Mouse (Mus musculus): ENCODE data around the gene Misp. TPM values are rescaled to one million over a fixed set of nuclear protein-coding genes. Genes with fewer than 3 reads are reported as not detected.

The Misp gene
- polyA plus RNA-seq (2014; fragmentation: Nextera tagmentation; extraction: Ambion mirVana): 2.3 and 3.9 TPM in 2 replicates

DNA sequence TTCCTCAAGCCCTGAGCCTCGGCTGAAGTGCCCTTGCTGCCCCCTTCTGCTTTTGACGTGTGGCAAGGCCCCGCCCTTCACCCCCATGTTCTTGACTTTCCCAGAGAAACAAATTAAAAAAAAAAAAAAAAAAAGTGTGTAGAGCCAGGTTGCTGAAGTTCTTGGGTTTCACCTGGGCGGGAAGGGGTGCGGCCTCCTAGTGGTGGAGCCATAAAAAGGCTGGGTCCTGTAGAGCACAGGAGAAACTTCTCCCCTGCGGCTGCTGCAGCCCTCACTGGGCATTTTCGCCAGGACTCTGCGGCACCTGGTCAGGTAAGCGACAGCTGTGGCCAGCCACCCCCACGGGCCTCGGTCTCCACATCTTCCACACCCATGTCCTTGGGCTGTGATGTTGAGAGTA lies at the start of gene Misp:
Gene Misp, plus strand, starts transcription at position 208 of the 400 bp plus-strand sequence.
- no peak within 1 kb of the TSS for H3K4me2 ChIP-seq (ENCODE audit: low read depth, low read length)
- ATAC-seq (ENCODE audit: low read depth): no peak
- H3K4me1 ChIP-seq (ENCODE audit: control insufficient read depth, insufficient read depth, low read length): peaks cover 10% of the 10 kb centered on the region
- DNase-seq (ENCODE audit: low spot score): no peak
- H3K27ac ChIP-seq (replicated peaks; ENCODE audit: low read depth, low read length): peak within 1 kb of the TSS; percentile 65; the same call in 1 of the 2 replicates
- no peak within 1 kb of the TSS for H3K9ac ChIP-seq (ENCODE audit: low read depth, low read length)
- H3K9me3 ChIP-seq (ENCODE audit: control insufficient read depth, low read length): no peaks in the 10 kb centered on the region
- H3K27me3 ChIP-seq (replicated peaks; ENCODE audit: control insufficient read depth, insufficient read depth, low read length): no peaks in the 10 kb centered on the region
- peaks cover 34% of the 10 kb centered on the region for H3K36me3 ChIP-seq (ENCODE audit: control insufficient read depth, insufficient read depth, low read length)
- H3K4me3 ChIP-seq (ENCODE audit: low read depth, low read length): no peak within 1 kb of the TSS
- WGBS: 76% methylated on average over 11 of the region's 11 CpGs

DNA sequence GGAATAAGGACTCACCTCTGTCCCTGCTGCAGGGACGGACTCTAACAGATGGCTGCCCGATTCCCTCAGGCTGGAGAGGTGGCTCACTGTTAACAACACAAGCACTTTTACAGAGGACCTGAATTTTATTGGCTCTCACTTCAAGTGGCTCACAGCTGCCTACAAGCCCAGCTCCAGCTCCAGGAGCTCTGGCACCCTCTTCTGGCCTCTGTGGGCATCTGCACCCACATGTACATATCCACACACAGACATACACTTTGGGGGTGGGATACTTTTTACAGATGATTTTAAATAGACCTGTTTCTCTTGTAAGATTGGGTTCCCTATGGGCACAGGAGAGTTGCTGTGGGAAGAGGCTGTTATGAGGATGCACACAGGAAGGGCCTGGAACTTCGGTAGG lies 48.5 kb upstream of the Misp start:
- no peak overlapping the region for H3K9ac ChIP-seq (ENCODE audit: low read depth, low read length)
- H3K4me2 ChIP-seq (ENCODE audit: low read depth, low read length): no peak overlapping the region
- no peak for ATAC-seq (ENCODE audit: low read depth)
- H3K9me3 ChIP-seq (ENCODE audit: control insufficient read depth, low read length): peaks cover 7% of the 10 kb centered on the region
- H3K36me3 ChIP-seq (ENCODE audit: control insufficient read depth, insufficient read depth, low read length): no peaks in the 10 kb centered on the region
- no peak overlapping the region for H3K4me3 ChIP-seq (ENCODE audit: low read depth, low read length)
- no peak overlapping the region for H3K27ac ChIP-seq (replicated peaks; ENCODE audit: low read depth, low read length)
- no peaks in the 10 kb centered on the region for H3K27me3 ChIP-seq (replicated peaks; ENCODE audit: control insufficient read depth, insufficient read depth, low read length)
- H3K4me1 ChIP-seq (ENCODE audit: control insufficient read depth, insufficient read depth, low read length): peaks cover 10% of the 10 kb centered on the region
- DNase-seq (ENCODE audit: low spot score): no peak
- WGBS: 89% methylated on average over 3 of the region's 3 CpGs

DNA sequence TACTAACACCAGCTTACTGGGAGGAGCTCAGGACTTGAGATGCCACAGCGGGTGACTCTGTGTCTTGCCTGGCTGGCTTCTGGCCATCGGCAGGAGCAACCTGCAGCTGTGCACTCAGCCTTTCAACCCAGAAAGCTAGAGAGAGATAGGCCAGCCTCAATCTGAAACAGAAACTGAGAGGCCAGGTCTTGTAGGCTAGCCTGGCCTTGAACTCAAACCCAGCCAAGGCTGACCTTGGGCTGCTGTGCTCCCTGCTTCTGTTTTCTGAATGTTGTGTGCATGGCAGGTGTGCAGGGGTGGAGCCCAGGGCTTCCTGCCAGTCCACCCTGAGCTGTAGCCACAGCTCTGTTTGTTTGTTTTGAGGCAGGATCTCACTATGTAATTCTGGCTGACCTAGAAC lies 47.6 kb upstream of the Misp start:
- Histone ChIP-seq H3K27me3 (replicated peaks; ENCODE audit: control insufficient read depth, insufficient read depth, low read length) (no peaks in the 10 kb centered on the region), H3K4me2 (ENCODE audit: low read depth, low read length) (no peak overlapping the region), H3K9ac (ENCODE audit: low read depth, low read length) (no peak overlapping the region), H3K9me3 (ENCODE audit: control insufficient read depth, low read length) (peaks cover 7% of the 10 kb centered on the region), H3K36me3 (ENCODE audit: control insufficient read depth, insufficient read depth, low read length) (no peaks in the 10 kb centered on the region), H3K4me3 (ENCODE audit: low read depth, low read length) (no peak overlapping the region), H3K27ac (replicated peaks; ENCODE audit: low read depth, low read length) (no peak overlapping the region), H3K4me1 (ENCODE audit: control insufficient read depth, insufficient read depth, low read length) (peaks cover 8% of the 10 kb centered on the region; the same call in 1 of the 2 replicates)
- DNase-seq (ENCODE audit: low spot score) (no peak), ATAC-seq (ENCODE audit: low read depth) (no peak)
- WGBS: 83% methylated on average over 2 of the region's 2 CpGs

DNA sequence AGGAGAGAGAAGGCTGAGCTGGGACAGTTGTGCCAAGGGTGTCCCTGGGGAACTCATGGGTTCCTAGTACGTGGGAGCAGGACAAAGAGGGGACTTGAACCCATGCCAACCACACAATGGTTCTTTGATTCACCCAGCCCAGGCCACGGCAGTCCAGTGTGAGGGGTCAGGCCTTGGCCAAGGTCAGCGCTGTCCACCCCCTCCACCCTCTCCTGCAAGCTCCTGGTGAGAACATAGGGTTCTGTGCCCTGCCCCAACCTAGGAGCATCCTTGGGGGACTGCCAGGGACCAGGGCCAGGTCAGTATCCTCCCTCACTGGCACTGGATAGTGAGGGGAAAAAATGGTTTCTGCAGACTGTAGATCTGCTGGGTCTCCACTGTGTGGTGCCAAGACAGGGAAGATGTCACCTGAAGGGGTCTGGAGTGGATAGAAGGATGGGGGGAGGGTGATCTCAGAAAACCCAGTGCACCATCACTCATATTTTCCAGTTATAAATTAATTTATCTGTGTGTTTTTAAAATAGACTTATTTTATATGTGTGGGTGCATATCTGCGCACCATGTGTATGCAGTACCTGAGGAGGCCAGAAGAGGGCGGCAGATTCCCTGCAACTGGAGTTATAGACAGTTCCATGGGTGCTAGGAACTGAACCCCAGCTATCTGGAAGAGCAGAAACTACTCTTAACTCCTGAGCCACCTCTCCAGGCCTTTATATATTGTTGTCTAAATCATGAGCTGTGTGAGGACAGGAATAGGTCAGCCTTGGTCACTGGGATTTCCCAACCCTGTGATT lies 46.1 kb upstream of the Misp start:
- H3K9me3 ChIP-seq (ENCODE audit: control insufficient read depth, low read length): peaks cover 7% of the 10 kb centered on the region
- no peak for DNase-seq (ENCODE audit: low spot score)
- peaks cover 11% of the 10 kb centered on the region; the same call in 1 of the 2 replicates for H3K27me3 ChIP-seq (replicated peaks; ENCODE audit: control insufficient read depth, insufficient read depth, low read length)
- no peak overlapping the region for H3K4me2 ChIP-seq (ENCODE audit: low read depth, low read length)
- ATAC-seq (ENCODE audit: low read depth): no peak
- no peak overlapping the region for H3K9ac ChIP-seq (ENCODE audit: low read depth, low read length)
- H3K27ac ChIP-seq (replicated peaks; ENCODE audit: low read depth, low read length): no peak overlapping the region
- H3K4me1 ChIP-seq (ENCODE audit: control insufficient read depth, insufficient read depth, low read length): peaks cover 11% of the 10 kb centered on the region; the same call in 1 of the 2 replicates
- WGBS: 71% methylated on average over 4 of the region's 5 CpGs
- H3K4me3 ChIP-seq (ENCODE audit: low read depth, low read length): no peak overlapping the region
- H3K36me3 ChIP-seq (ENCODE audit: control insufficient read depth, insufficient read depth, low read length): no peaks in the 10 kb centered on the region

DNA sequence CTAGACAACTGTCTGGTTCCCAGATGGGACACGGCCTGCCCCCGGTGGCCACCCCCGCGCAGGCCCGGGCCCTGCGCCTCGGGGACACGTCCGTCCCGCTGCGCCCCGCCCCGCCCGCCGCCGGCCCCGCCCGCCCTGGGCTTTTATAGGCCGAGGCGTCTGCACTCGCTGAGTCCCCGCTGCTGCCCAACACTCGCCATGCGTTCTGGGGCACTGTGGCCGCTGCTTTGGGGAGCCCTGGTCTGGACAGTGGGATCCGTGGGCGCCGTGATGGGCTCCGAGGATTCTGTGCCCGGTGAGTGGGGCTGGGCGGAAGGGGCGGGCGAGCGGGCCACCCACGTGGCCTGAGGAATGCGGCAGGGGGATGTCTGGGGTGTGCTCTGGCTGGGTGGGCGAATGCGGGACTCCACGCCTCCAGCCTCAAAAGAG lies 43.7 kb upstream of the Misp start, which contains the start of gene Fstl3:
Gene Fstl3, plus strand, starts transcription at position 170 of the 429 bp plus-strand sequence.
- Histone ChIP-seq H3K27ac (replicated peaks; ENCODE audit: low read depth, low read length) (0 out of 2 replicates have a peak within 1 kb of the TSS, but pooled peaks have one; percentile 39), H3K4me3 (ENCODE audit: low read depth, low read length) (peak within 1 kb of the TSS; percentile 49), H3K4me1 (ENCODE audit: control insufficient read depth, insufficient read depth, low read length) (peaks cover 23% of the 10 kb centered on the region; the same call in 1 of the 2 replicates), H3K4me2 (ENCODE audit: low read depth, low read length) (peak within 1 kb of the TSS; percentile 79), H3K9ac (ENCODE audit: low read depth, low read length) (peak within 1 kb of the TSS; percentile 69), H3K9me3 (ENCODE audit: control insufficient read depth, low read length) (peaks cover 7% of the 10 kb centered on the region), H3K36me3 (ENCODE audit: control insufficient read depth, insufficient read depth, low read length) (no peaks in the 10 kb centered on the region), H3K27me3 (replicated peaks; ENCODE audit: control insufficient read depth, insufficient read depth, low read length) (peaks cover 19% of the 10 kb centered on the region; the same call in 1 of the 2 replicates)
- DNase-seq (ENCODE audit: low spot score) (peak; percentile 36), ATAC-seq (ENCODE audit: low read depth) (no peak)
- WGBS: 5% methylated on average over 21 of the region's 39 CpGs

DNA sequence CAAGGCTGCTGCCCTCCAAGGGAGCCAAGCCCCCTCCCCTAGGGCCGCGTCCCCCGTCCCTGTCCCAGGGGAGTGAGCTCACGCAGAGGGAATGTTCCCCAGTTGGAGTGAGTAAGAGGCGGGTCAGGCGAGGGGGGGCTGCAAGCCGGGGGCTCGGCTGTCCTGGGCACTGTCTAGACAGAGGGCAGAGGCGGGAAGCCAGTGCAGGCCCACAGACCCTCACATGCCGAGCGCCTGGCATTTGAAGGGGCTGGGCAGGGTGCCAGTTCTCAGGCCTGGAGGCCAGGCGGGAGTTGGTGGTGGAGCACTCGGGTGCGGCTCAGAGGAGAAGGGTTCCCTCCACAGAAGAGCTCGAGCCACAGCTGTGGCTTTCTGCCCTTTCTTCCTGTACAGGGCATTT lies 42.8 kb upstream of the Misp start:
- ATAC-seq (ENCODE audit: low read depth) (no peak), DNase-seq (ENCODE audit: low spot score) (peak; percentile 72)
- peak overlapping the region; percentile 69; the same call in 1 of the 2 replicates for H3K9ac ChIP-seq (ENCODE audit: low read depth, low read length)
- H3K4me3 ChIP-seq (ENCODE audit: low read depth, low read length): peak overlapping the region; percentile 49; the same call in 1 of the 2 replicates
- 9% methylated on average over 15 of the region's 15 CpGs for WGBS
- peaks cover 4% of the 10 kb centered on the region; the same call in 1 of the 2 replicates for H3K9me3 ChIP-seq (ENCODE audit: control insufficient read depth, low read length)
- no peaks in the 10 kb centered on the region for H3K36me3 ChIP-seq (ENCODE audit: control insufficient read depth, insufficient read depth, low read length)
- H3K27me3 ChIP-seq (replicated peaks; ENCODE audit: control insufficient read depth, insufficient read depth, low read length): peaks cover 19% of the 10 kb centered on the region; the same call in 1 of the 2 replicates
- H3K4me1 ChIP-seq (ENCODE audit: control insufficient read depth, insufficient read depth, low read length): peaks cover 23% of the 10 kb centered on the region; the same call in 1 of the 2 replicates
- H3K4me2 ChIP-seq (ENCODE audit: low read depth, low read length): peak overlapping the region; percentile 79
- H3K27ac ChIP-seq (replicated peaks; ENCODE audit: low read depth, low read length): 0 out of 2 replicates have a peak overlapping the region, but pooled peaks have one; percentile 39

DNA sequence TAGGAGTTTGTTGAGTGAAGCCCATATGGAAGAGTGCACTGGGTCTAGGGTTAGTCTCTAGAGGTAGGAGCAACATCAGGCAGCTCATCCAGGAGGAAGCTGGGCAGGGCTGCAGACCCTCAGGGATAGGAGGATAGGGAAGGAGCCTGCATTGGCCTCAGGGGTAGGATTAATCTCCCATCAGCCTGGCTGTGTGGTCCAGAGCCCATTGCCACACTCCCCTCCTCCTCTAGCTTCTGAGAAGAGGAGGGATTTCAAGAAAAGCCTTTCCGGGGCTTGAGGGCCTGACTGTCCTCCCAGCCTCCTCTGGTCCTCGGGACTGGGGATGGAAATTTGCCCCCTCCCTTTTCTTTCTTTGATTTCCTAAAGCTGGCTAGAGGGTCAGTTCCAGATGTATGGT lies 41.6 kb upstream of the Misp start:
- Histone ChIP-seq H3K4me3 (ENCODE audit: low read depth, low read length) (no peak overlapping the region), H3K36me3 (ENCODE audit: control insufficient read depth, insufficient read depth, low read length) (no peaks in the 10 kb centered on the region), H3K9ac (ENCODE audit: low read depth, low read length) (no peak overlapping the region), H3K4me2 (ENCODE audit: low read depth, low read length) (no peak overlapping the region), H3K27me3 (replicated peaks; ENCODE audit: control insufficient read depth, insufficient read depth, low read length) (peaks cover 19% of the 10 kb centered on the region; the same call in 1 of the 2 replicates), H3K9me3 (ENCODE audit: control insufficient read depth, low read length) (peaks cover 4% of the 10 kb centered on the region; the same call in 1 of the 2 replicates), H3K27ac (replicated peaks; ENCODE audit: low read depth, low read length) (no peak overlapping the region), H3K4me1 (ENCODE audit: control insufficient read depth, insufficient read depth, low read length) (peaks cover 23% of the 10 kb centered on the region; the same call in 1 of the 2 replicates)
- WGBS: 0% methylated on average over 2 of the region's 2 CpGs
- ATAC-seq (ENCODE audit: low read depth) (no peak), DNase-seq (ENCODE audit: low spot score) (no peak)

DNA sequence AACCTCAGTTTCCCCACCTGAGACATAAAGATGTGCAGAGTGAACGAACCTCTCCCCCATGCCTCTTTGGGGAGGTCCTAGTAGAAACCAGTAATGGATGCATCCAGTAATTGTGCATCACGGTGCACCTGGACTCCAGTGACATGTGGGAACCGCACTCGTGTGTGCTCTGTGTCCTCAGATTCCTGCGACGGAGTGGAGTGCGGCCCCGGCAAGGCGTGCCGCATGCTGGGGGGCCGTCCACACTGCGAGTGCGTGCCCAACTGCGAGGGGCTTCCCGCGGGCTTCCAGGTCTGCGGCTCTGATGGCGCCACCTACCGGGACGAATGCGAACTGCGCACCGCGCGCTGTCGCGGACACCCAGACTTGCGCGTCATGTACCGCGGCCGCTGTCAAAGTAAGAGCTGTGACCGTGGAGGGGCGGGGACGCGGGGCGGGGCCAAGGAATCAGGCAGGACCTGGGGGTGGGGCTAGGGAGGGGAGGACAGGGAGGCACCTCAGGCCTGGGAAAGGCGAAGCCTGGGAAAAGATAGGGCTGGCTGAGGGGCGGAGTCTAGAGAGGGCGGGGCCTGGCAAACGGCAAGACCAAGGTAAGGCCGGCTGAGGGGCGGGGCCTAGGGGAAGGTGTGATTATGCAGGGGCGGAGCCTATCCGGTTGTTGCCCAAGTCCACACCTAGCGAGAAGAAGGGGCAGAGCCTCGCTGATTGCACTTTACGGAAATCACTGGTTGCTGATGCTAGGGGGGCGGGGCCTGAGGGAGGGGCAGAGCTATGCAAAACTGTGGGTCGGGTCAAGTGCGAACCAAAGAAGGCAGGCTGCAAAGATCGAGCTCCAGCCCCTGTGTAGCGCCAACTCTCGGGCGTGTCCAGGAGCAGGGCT lies 40.8 kb upstream of the Misp start:
- Histone ChIP-seq H3K36me3 (ENCODE audit: control insufficient read depth, insufficient read depth, low read length) (no peaks in the 10 kb centered on the region), H3K9ac (ENCODE audit: low read depth, low read length) (peak overlapping the region; percentile 48), H3K4me3 (ENCODE audit: low read depth, low read length) (peak overlapping the region; percentile 45), H3K27me3 (replicated peaks; ENCODE audit: control insufficient read depth, insufficient read depth, low read length) (peaks cover 19% of the 10 kb centered on the region; the same call in 1 of the 2 replicates), H3K4me1 (ENCODE audit: control insufficient read depth, insufficient read depth, low read length) (peaks cover 23% of the 10 kb centered on the region; the same call in 1 of the 2 replicates), H3K27ac (replicated peaks; ENCODE audit: low read depth, low read length) (no peak overlapping the region), H3K4me2 (ENCODE audit: low read depth, low read length) (peak overlapping the region; percentile 82), H3K9me3 (ENCODE audit: control insufficient read depth, low read length) (peaks cover 2% of the 10 kb centered on the region; the same call in 1 of the 2 replicates)
- peak; percentile 91 for ATAC-seq (ENCODE audit: low read depth)
- WGBS: 3% methylated on average over 45 of the region's 55 CpGs
- peak; percentile 96 for DNase-seq (ENCODE audit: low spot score)

All from embryonic facial prominence, embryonic 14.5 days (tissue).